Mouse (Mus musculus) testis, adult 2 months (tissue): ENCODE measurements around the gene Dock2. TPM values are rescaled to one million over a fixed set of nuclear protein-coding genes. Genes with fewer than 3 reads are reported as not detected.
A peak's percentile ranks its signal among the peaks of the same experiment; 100 is the strongest.

Experiments used
- H3K27ac ChIP-seq: fragments of 200-500 bp; 2 replicates; pipeline ENCODE4 v1.5.1; 2012; ENCODE audit warnings: low read depth, low read length; ENCODE audit not compliant: control insufficient read depth, insufficient read depth
- H3K27me3 ChIP-seq: fragments of 200-500 bp; 2 replicates; pipeline ENCODE4 v1.6.1; 2012; ENCODE audit warnings: mild to moderate bottlenecking, low read length, moderate library complexity; ENCODE audit not compliant: control insufficient read depth, insufficient read depth
- H3K36me3 ChIP-seq: fragments of 200-500 bp; 2 replicates; pipeline ENCODE4 v1.6.1; 2012; ENCODE audit warnings: mild to moderate bottlenecking, low read length; ENCODE audit not compliant: control insufficient read depth, insufficient read depth
- H3K4me1 ChIP-seq: fragments of 200-500 bp; 2 replicates; pipeline ENCODE4 v1.6.1; 2012; ENCODE audit warnings: low read length; ENCODE audit not compliant: control insufficient read depth, insufficient read depth
- H3K4me3 ChIP-seq: fragments of 200-500 bp; 2 replicates; pipeline ENCODE4 v1.5.1; 2012; ENCODE audit warnings: low read depth, mild to moderate bottlenecking, low read length, moderate library complexity, mixed read lengths; ENCODE audit not compliant: control insufficient read depth
- CTCF ChIP-seq: fragments of 200-500 bp; IDR thresholded peaks from 2 replicates; pipeline ENCODE4 v1.5.1; 2012; ENCODE audit warnings: low read depth, mild to moderate bottlenecking, inconsistent platforms, low read length, moderate library complexity; ENCODE audit not compliant: control insufficient read depth, insufficient read depth, insufficient replicate concordance
- POLR2A ChIP-seq: fragments of 200-500 bp; IDR thresholded peaks from 2 replicates; pipeline ENCODE4 v1.6.1; 2012; ENCODE audit warnings: low read depth, mild to moderate bottlenecking, inconsistent platforms, low read length, moderate library complexity; ENCODE audit not compliant: control insufficient read depth
- polyA plus RNA-seq: library from polyadenylated mRNA; depleted of rRNA; stranded (reverse); fragments of >200 nt; gene quantifications from 2 replicates; pipeline ENCODE4 v1.2.3, GENCODE M21; 2012

Dock2 gene
- polyA plus RNA-seq, 1 experiment: 1.7 TPM

GRCm38 (mm10) chr11:34383501-34383900 lies 400.2 kb downstream of the Dock2 start:
- no peaks in the 10 kb centered on the region for H3K27me3 ChIP-seq
- no peak overlapping the region for H3K4me3 ChIP-seq
- H3K36me3 ChIP-seq: no peaks in the 10 kb centered on the region
- no peaks in the 10 kb centered on the region for H3K4me1 ChIP-seq
- no peak overlapping the region for H3K27ac ChIP-seq
- TF ChIP-seq POLR2A (no peak), CTCF (no peak)

GRCm38 (mm10) chr11:34377649-34378048 lies 406.0 kb downstream of the Dock2 start:
- no peak for TF ChIP-seq CTCF
- no peaks in the 10 kb centered on the region for H3K4me1 ChIP-seq
- no peak overlapping the region for H3K4me3 ChIP-seq
- no peaks in the 10 kb centered on the region for H3K36me3 ChIP-seq
- no peak overlapping the region for H3K27ac ChIP-seq
- H3K27me3 ChIP-seq: no peaks in the 10 kb centered on the region

- H3K27me3 ChIP-seq: no peaks in the 10 kb centered on the region
- H3K4me1 ChIP-seq: peaks cover 2% of the 10 kb centered on the region; the same call in 1 of the 2 replicates
- H3K27ac ChIP-seq: no peak overlapping the region
- no peak overlapping the region for H3K4me3 ChIP-seq
- TF ChIP-seq POLR2A: no peak
- no peak for TF ChIP-seq CTCF
- H3K36me3 ChIP-seq: no peaks in the 10 kb centered on the region
Observed at GRCm38 (mm10) chr11:34375557-34375956, 408.1 kb downstream of the Dock2 start.

DNA sequence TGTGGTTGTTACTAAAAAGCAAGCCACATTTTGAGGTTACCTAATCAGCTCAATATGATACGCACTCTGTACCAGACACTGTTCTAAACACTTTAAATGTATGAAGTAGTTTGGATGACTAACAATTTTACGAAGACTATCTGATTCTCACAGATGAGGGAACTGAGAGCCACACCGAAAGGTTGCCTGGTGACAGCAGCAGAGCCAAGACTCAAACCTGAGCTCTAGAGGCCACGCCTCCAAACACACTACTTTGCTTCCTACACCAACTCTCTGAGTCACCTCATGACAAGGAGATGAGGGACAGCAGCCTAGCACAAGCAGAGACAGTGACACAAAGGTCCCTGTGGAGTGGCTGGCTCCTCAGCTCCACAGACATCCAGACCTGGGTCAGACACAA lies 411.5 kb downstream of the Dock2 start:
- Histone ChIP-seq H3K27ac (no peak overlapping the region), H3K4me3 (no peak overlapping the region), H3K36me3 (no peaks in the 10 kb centered on the region), H3K27me3 (no peaks in the 10 kb centered on the region), H3K4me1 (peaks cover 2% of the 10 kb centered on the region; the same call in 1 of the 2 replicates)
- TF ChIP-seq CTCF: no peak
- TF ChIP-seq POLR2A: no peak

GRCm38 (mm10) chr11:34356109-34356508 lies 427.6 kb downstream of the Dock2 start:
- peaks cover 7% of the 10 kb centered on the region for H3K4me1 ChIP-seq
- H3K4me3 ChIP-seq: peak overlapping the region; percentile 61; the same call in 1 of the 2 replicates
- TF ChIP-seq POLR2A (no peak), CTCF (no peak)
- H3K36me3 ChIP-seq: no peaks in the 10 kb centered on the region
- no peak overlapping the region for H3K27ac ChIP-seq
- no peaks in the 10 kb centered on the region for H3K27me3 ChIP-seq

DNA sequence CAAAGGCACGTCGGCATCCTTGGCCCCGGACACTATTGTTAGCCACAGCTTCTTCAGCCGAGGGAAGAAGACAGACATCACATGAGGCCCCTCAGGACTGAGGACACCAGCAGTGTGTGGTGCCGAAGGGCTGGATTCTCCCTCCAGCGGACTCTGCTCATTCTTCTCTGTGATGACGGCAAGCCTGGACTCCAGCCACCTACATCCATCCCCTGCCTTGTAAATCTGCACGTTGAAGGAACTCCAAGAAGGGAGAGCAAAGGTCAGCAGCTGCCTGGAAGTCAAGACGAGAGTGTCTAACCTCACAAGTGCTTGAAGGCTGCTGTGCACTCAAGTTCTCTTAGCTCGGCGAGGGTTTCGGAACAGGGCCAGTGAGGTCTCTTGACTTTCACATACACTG lies 428.3 kb downstream of the Dock2 start:
- Histone ChIP-seq H3K36me3 (no peaks in the 10 kb centered on the region), H3K27ac (no peak overlapping the region), H3K4me1 (peaks cover 7% of the 10 kb centered on the region), H3K27me3 (no peaks in the 10 kb centered on the region), H3K4me3 (peak overlapping the region; percentile 61)
- TF ChIP-seq POLR2A (no peak), CTCF (no peak)

DNA sequence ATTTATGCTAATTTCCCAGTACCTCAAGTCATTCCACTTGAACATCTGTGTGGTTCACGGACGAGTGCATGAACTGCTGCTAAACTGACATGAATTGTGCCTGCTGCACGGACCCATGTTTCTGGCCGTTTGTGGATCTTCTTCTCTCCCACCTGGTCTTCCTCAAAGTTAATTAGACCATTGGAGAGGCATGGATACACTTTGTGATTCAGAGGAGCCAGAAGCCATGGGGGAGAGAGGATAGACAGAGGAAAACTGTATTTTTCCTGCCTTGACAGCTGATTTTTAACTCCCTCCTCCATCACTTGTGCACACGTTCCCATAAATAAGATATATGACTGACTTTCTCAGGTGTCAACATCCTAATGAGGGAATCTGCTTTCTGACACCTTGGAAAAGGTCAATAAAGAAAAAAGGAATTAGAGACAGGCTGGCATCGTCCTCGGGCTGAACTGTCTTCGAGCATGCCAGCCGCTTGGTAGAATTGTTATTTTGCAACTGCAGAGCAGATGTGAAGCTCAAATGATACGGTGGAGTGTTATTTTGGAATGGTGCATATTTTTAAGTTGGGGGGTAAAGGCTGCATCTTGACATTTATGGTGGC lies 434.1 kb downstream of the Dock2 start:
- Histone ChIP-seq H3K27me3 (no peaks in the 10 kb centered on the region), H3K36me3 (no peaks in the 10 kb centered on the region), H3K4me3 (no peak overlapping the region), H3K27ac (no peak overlapping the region), H3K4me1 (no peaks in the 10 kb centered on the region)
- TF ChIP-seq POLR2A (no peak), CTCF (no peak)
